Mouse (Mus musculus) kidney, adult 2 months (tissue): Measurements from ENCODE around the gene Gm15737. TPM values are rescaled to one million over a fixed set of nuclear protein-coding genes. Genes with fewer than 3 reads are reported as not detected.

Experiments
- DNase-seq: peaks from one replicate; pipeline ENCODE4 v3.0.0; 2021
- H3K27ac ChIP-seq: fragments of 200-500 bp; 2 replicates; pipeline ENCODE4 v1.5.1; 2012; ENCODE audit warnings: low read depth, low read length, control low read depth, inconsistent platforms; ENCODE audit not compliant: insufficient read depth
- H3K27me3 ChIP-seq: fragments of 200-500 bp; replicated peaks from 2 replicates; pipeline ENCODE4 v1.6.1; 2012; ENCODE audit warnings: mild to moderate bottlenecking, moderate library complexity, low read length, inconsistent platforms; ENCODE audit not compliant: control insufficient read depth, insufficient read depth
- H3K36me3 ChIP-seq: fragments of 200-500 bp; 2 replicates; pipeline ENCODE4 v1.6.1; 2012; ENCODE audit warnings: mild to moderate bottlenecking, moderate library complexity, low read length, inconsistent platforms; ENCODE audit not compliant: control insufficient read depth, insufficient read depth
- H3K4me1 ChIP-seq: fragments of 200-500 bp; 2 replicates; pipeline ENCODE4 v1.6.1; 2011; ENCODE audit warnings: low read length; ENCODE audit not compliant: control insufficient read depth, insufficient read depth
- H3K4me3 ChIP-seq: fragments of 200-500 bp; 2 replicates; pipeline ENCODE4 v1.5.1; 2011; ENCODE audit warnings: mild to moderate bottlenecking, low read depth, low read length, control low read depth; ENCODE audit not compliant: insufficient read depth
- CTCF ChIP-seq: fragments of 200-500 bp; conservative IDR thresholded peaks from 2 replicates; pipeline ENCODE4 v1.5.1; 2011; ENCODE audit warnings: low read depth, mild to moderate bottlenecking, control low read depth, low read length, moderate library complexity, mixed read lengths; ENCODE audit not compliant: insufficient read depth, insufficient read length
- POLR2A ChIP-seq: fragments of 200-500 bp; IDR thresholded peaks from one replicate; pipeline ENCODE4 v1.6.1; 2011; ENCODE audit warnings: low read depth, low read length, control low read depth
- WGBS: fragments of 180-500 bp; shearing (Covaris S2); methylation state at CpG from one replicate; pipeline ENCODE4 v1.1.7; 2018; 5-methylcytosine and 5-hydroxymethylcytosine counted together
- polyA plus RNA-seq: library from polyadenylated mRNA; depleted of rRNA; stranded (reverse); fragments of >200 nt; gene quantifications from 2 replicates; pipeline ENCODE4 v1.2.3, GENCODE M21; 2012

The Gm15737 gene
- polyA plus RNA-seq, 1 experiment = not detected

- H3K27ac ChIP-seq = no peak overlapping the region
- H3K27me3 ChIP-seq = no peaks in the 10 kb centered on the region
- no peak overlapping the region for H3K4me3 ChIP-seq
- no peaks in the 10 kb centered on the region; the same call in 1 of the 2 replicates for H3K36me3 ChIP-seq
- no peak for DNase-seq
- 95% methylated on average over 2 of the region's 2 CpGs for WGBS
- TF ChIP-seq CTCF (no peak), POLR2A (no peak)
- H3K4me1 ChIP-seq = peaks cover 19% of the 10 kb centered on the region; the same call in 1 of the 2 replicates
Measured at GRCm38 (mm10) chr6:92831106-92831505, 38.1 kb upstream of the Gm15737 start.

DNA sequence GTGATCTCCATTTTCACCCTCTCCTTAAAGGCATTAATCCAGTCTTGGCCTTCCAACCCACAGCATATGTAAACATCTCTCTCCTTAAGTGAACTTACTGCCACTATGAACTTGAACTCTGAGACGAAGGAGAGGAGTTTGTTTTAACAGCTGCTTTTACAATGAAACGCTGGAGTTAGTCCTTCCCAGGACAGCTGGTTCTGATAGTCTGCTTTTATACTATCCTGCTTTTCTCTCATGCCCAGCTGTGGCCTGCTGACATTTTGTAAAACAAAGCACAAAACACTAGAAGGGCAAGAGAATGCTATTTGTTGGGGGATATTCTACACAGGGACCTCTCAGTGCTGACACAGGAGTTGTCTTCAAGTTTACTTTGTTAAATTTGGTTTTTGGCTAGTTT lies 27.2 kb upstream of the Gm15737 start:
- TF ChIP-seq CTCF (no peak), POLR2A (no peak)
- no peaks in the 10 kb centered on the region for H3K36me3 ChIP-seq
- H3K4me1 ChIP-seq = no peaks in the 10 kb centered on the region; the same call in 1 of the 2 replicates
- WGBS = 45% methylated on average over 2 of the region's 2 CpGs
- no peak overlapping the region for H3K4me3 ChIP-seq
- no peak overlapping the region for H3K27ac ChIP-seq
- no peak for DNase-seq
- no peaks in the 10 kb centered on the region for H3K27me3 ChIP-seq

- Histone ChIP-seq H3K27me3 (no peaks in the 10 kb centered on the region), H3K36me3 (no peaks in the 10 kb centered on the region), H3K4me1 (no peaks in the 10 kb centered on the region; the same call in 1 of the 2 replicates), H3K4me3 (no peak overlapping the region), H3K27ac (no peak overlapping the region)
- no peak for TF ChIP-seq CTCF
- no peak for TF ChIP-seq POLR2A
- 78% methylated on average over 2 of the region's 2 CpGs for WGBS
- DNase-seq = no peak
Measured at GRCm38 (mm10) chr6:92843474-92843873, 25.7 kb upstream of the Gm15737 start.

DNA sequence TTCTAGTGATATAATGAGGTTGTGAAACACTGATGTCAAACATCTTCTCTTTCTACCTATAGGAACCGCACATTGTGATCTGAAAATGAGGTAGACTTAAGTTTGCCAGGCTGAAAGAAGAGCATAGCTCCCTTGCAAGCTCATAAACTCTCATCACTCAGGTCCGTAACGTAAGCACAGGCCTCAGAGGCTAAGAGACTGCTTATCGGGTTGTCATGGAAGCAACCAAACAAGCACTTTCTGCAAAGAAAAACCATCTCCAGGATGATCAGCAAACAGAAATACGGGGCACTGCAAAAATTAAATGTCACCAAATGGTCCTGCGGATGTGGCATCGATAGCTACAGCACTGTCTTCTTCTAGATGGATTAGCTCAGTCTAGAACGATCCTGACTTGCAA lies 23.3 kb upstream of the Gm15737 start:
- 91% methylated on average over 8 of the region's 8 CpGs for WGBS

GRCm38 (mm10) chr6:92846614-92847013 lies 22.5 kb upstream of the Gm15737 start:
- Histone ChIP-seq H3K36me3 (no peaks in the 10 kb centered on the region; the same call in 1 of the 2 replicates), H3K4me1 (no peaks in the 10 kb centered on the region), H3K4me3 (no peak overlapping the region), H3K27me3 (no peaks in the 10 kb centered on the region), H3K27ac (no peak overlapping the region)
- TF ChIP-seq POLR2A (no peak), CTCF (no peak)
- 69% methylated on average over 4 of the region's 4 CpGs for WGBS
- DNase-seq = no peak

More for the DNA sequence above, 23.3 kb upstream of the Gm15737 start:
- Histone ChIP-seq H3K27ac (no peak overlapping the region), H3K27me3 (no peaks in the 10 kb centered on the region), H3K36me3 (no peaks in the 10 kb centered on the region; the same call in 1 of the 2 replicates), H3K4me1 (no peaks in the 10 kb centered on the region), H3K4me3 (no peak overlapping the region)
- DNase-seq = no peak
- TF ChIP-seq CTCF (no peak), POLR2A (no peak)

GRCm38 (mm10) chr6:92849208-92849607 lies 19.9 kb upstream of the Gm15737 start:
- DNase-seq = no peak
- Histone ChIP-seq H3K36me3 (no peaks in the 10 kb centered on the region; the same call in none of the 2 replicates), H3K27me3 (no peaks in the 10 kb centered on the region), H3K4me1 (no peaks in the 10 kb centered on the region), H3K4me3 (no peak overlapping the region), H3K27ac (no peak overlapping the region)
- WGBS = 91% methylated on average over 9 of the region's 9 CpGs
- TF ChIP-seq CTCF (no peak), POLR2A (no peak)

DNA sequence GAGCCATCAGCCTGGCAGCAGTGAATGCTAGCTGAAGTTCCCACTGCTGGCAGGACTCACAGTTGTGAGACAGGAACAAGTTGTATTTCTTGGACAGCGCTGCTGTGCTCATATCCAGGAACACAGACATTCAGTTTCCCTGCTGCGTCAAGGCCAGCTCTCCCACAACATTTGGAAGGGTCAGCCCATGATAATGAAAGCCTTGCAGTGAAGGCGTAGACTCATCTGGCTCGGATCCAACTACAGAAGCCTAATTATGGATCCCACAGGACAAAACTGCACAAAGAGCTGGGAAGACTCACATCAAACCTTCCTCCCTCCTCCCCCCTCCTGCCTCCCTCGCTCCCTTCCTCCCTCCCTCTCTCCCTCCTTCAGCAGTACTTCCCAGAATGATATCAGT lies 18.9 kb upstream of the Gm15737 start:
- no peaks in the 10 kb centered on the region for H3K27me3 ChIP-seq
- H3K36me3 ChIP-seq = no peaks in the 10 kb centered on the region; the same call in none of the 2 replicates
- no peak overlapping the region for H3K27ac ChIP-seq
- no peaks in the 10 kb centered on the region for H3K4me1 ChIP-seq
- no peak overlapping the region for H3K4me3 ChIP-seq
- peak; percentile 79 for DNase-seq
- WGBS = 56% methylated on average over 5 of the region's 5 CpGs
- TF ChIP-seq POLR2A (no peak), CTCF (no peak)
